Mouse (Mus musculus) myocyte (in vitro differentiated cells): ENCODE data around the gene Map4.

Experiments
- CEBPB ChIP-seq: IDR thresholded peaks from 2 replicates; pipeline ENCODE4 v1.6.1; 2011; ENCODE audit warnings: mild to moderate bottlenecking, moderate library complexity; ENCODE audit not compliant: poor library complexity, insufficient read depth, severe bottlenecking
- E2F4 ChIP-seq: IDR thresholded peaks from one replicate; pipeline ENCODE4 v1.6.1; 2011; ENCODE audit warnings: mild to moderate bottlenecking, control low read depth, moderate library complexity; ENCODE audit not compliant: insufficient read depth
- MAX ChIP-seq: IDR thresholded peaks from one replicate; pipeline ENCODE4 v1.6.1; 2011; ENCODE audit warnings: low read depth, mild to moderate bottlenecking, control low read depth
- POLR2A ChIP-seq: IDR thresholded peaks from one replicate; pipeline ENCODE4 v1.6.1; 2011; ENCODE audit warnings: low read depth, mild to moderate bottlenecking, control low read depth, moderate library complexity; ENCODE audit not compliant: insufficient read length
- REST ChIP-seq: IDR thresholded peaks from one replicate; pipeline ENCODE4 v1.6.1; 2011; ENCODE audit warnings: mild to moderate bottlenecking, control low read depth, moderate library complexity; ENCODE audit not compliant: insufficient read depth, insufficient read length
- SRF ChIP-seq: IDR thresholded peaks from one replicate; pipeline ENCODE4 v1.6.1; 2011; ENCODE audit warnings: low read depth; ENCODE audit not compliant: control insufficient read depth, insufficient read length
- TCF12 ChIP-seq: IDR thresholded peaks from one replicate; pipeline ENCODE4 v1.6.1; 2011; ENCODE audit warnings: mild to moderate bottlenecking, control low read depth; ENCODE audit not compliant: poor library complexity, insufficient read depth, severe bottlenecking
- TCF3 ChIP-seq: IDR thresholded peaks from one replicate; pipeline ENCODE4 v1.6.1; 2011; ENCODE audit warnings: low read depth, control low read depth; ENCODE audit not compliant: insufficient read length
- USF1 ChIP-seq: IDR thresholded peaks from one replicate; pipeline ENCODE4 v1.6.1; 2011; ENCODE audit warnings: low read depth, mild to moderate bottlenecking, control low read depth, moderate library complexity

DNA sequence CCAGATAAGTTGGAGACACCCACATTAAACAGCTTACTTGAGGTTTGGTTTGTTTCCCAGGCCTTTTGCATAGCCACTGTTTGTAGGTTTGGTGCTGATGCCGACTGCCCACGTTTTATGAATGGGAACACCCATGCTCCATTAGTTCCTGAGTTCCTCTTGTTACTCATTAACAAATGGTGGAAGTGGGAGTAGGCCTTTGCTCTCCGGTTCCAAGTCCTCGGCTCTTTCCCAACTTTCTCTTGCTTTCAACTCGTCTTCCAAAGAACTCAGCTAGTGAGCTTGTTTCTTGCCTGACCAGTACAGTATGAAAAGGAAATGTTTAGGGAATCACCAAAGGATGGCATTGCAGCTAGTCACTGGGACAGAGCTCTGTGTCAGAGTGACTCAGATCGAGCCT lies 35.7 kb upstream of the Map4 start:
- TF ChIP-seq TCF12 (no peak), POLR2A (no peak), TCF3 (no peak), MAX (no peak), SRF (no peak), REST (no peak), CEBPB (no peak), USF1 (no peak), E2F4 (no peak)
